Mouse (Mus musculus): ENCODE results near the gene Plekha6.

DNA sequence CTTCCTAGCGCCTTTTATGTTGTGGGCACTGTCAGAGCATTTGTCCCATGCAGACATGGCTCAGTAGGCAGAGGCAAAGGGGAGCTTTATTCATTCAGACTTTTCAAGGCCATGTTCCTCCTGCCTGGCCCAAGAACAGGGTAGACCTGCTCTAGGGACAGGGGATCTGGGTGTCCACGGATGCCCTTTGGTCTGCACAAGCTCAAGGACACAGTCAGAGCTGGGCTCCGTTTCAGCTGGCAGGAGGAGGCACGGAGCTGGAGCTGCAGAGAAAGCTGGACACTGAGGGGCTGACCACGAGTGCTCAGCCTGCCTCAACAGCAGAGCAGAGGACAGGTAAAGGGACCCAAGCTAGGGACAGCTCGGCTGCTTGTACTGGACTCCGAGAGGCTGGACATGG, 46.8 kb downstream of the Plekha6 start:
- TF ChIP-seq CTCF (IDR thresholded peaks at IDR 0.05; ENCODE audit: extremely low read depth, insufficient read length, insufficient replicate concordance, low read depth, low read length) (no peak), POLR2A (IDR thresholded peaks at IDR 0.05; ENCODE audit: low read depth, low read length) (no peak)

Measured in small intestine, adult 2 months (tissue).